Mouse (Mus musculus): ENCODE results near the gene Sestd1.

GRCm38 (mm10) chr2:77264550-77264949 is 15.8 kb downstream of the Sestd1 start:
- TF ChIP-seq GATA1 (IDR thresholded peaks at IDR 0.05; ENCODE audit: low read length) (no peak), TAL1 (IDR thresholded peaks at IDR 0.05; ENCODE audit: low read length) (no peak)
